Mouse (Mus musculus): ENCODE measurements around the gene C8g. TPM values are rescaled to one million over a fixed set of nuclear protein-coding genes. Genes with fewer than 3 reads are reported as not detected.

C8g gene
- total and polyA plus RNA-seq, 3 experiments: 2.3 to 5.1 TPM; not detected in 1

DNA sequence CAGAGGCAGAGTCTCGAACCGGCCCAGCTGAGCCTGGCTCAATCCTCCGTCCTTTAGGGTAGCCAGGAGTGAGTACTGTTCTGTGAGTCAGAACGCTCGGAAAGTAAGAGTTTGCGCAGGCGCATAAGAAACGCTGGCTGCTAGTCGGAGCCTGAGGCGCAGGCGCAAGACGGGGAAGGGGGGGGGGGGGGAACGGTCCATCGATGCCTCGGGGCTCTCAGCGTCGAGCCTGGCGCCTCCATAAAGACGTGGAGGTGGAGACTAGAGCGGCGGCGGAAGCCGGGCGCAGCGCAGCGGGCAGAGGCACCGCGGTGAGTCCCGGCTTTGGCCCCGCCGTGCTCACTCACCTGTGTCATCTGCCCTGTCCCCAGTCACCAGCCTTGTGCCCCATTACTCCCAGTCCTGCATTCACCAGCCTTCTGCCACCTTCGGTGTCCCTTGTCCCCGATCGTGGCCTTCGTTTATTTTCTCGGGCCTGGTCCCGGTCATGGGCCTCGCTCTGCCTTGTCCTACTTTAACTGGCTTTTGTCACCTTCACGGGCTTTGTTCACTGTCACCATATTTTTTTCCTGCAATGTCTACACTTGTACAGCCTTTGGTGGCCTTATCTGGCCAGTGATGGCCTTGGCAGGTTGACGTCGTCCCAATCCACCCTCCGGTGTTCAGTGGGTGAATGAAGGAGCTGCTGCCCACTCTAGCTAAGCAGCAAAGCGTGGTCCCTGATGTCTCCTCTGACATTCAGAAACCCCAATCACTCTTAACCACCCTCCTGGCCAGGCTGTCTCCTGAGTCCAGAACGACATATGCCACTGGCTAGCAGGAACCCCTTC, 728 bp downstream of the C8g start, which contains the start of gene Fbxw5 (continued):
- TF ChIP-seq ZKSCAN1 (IDR thresholded peaks at IDR 0.05; ENCODE audit: low read depth, low read length) (no peak), MYB (IDR thresholded peaks at IDR 0.05; ENCODE audit: low read depth, low read length) (no peak), MAX (IDR thresholded peaks at IDR 0.05; ENCODE audit: low read length) (no peak), MYC (IDR thresholded peaks at IDR 0.05; ENCODE audit: low read depth, low read length) (no peak; the same call in 1 of the 2 replicates)

DNA sequence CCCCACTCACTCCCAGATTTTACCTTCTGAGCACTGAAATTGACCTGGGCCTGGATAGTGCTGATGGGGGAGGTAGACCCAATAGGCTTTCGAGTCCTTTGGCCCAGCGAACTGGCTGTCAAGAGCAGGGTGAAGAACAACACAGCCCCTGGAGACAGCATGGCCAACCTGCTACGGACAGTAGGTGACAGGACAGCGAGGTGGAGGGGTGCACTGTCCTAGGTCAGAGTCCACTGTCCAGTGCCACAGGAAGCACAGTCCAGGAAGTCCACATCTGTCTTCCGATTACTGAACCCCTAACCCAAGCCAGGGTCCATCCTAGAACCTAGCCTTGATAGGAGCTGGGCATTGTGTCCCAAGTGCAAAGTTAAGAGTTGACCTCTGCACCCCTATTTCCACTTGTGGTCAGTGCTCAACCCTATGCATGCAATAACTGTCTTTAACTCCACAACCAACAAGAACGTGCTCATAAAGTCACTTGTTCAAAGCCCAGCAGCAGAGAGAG, 1.4 kb downstream of the C8g start:
- Histone ChIP-seq H3K9me3 (replicated peaks; ENCODE audit: insufficient read depth, low read length) (no peaks in the 10 kb centered on the region), H3K27me3 (ENCODE audit: control insufficient read depth in 1 of 2, insufficient read depth in 2 of 2, low read length in 2 of 2) (no peaks in the 10 kb centered on the region), H3K36me3 (ENCODE audit: control insufficient read depth in 1 of 2, insufficient read depth in 2 of 2, low read length in 2 of 2) (peaks cover 0 to 29% of the 10 kb centered on the region in 2 experiments; a peak in 2 of 4 replicates), H3K4me3 (ENCODE audit: control insufficient read depth in 1 of 2, insufficient read depth in 1 of 2, low read depth in 2 of 2, low read length in 2 of 2) (peak overlapping the region; percentile 63 to 70), H3K9ac (ENCODE audit: control insufficient read depth, low read depth, low read length, poor library complexity, severe bottlenecking) (peak overlapping the region; percentile 69), H3K27ac (ENCODE audit: control insufficient read depth, low read depth, low read length) (peak overlapping the region; percentile 56), H3K4me1 (ENCODE audit: control insufficient read depth in 1 of 2, insufficient read depth in 2 of 2, low read length in 2 of 2) (peaks cover 10 to 36% of the 10 kb centered on the region in 2 experiments), H3K79me2 (ENCODE audit: control insufficient read depth, insufficient read depth, low read length, poor library complexity) (peaks cover 9% of the 10 kb centered on the region)
- peak; percentile 33 for DNase-seq (ENCODE audit: low read depth, low spot score)
- TF ChIP-seq EP300 (IDR thresholded peaks at IDR 0.05; ENCODE audit: low read depth in 1 of 2, low read length in 2 of 2) (no peak), POLR2AphosphoS5 (IDR thresholded peaks at IDR 0.05; ENCODE audit: borderline replicate concordance, low read depth, low read length) (no peak), ZMIZ1 (IDR thresholded peaks at IDR 0.05; ENCODE audit: low read depth, low read length) (no peak), MAFK (IDR thresholded peaks at IDR 0.05; ENCODE audit: borderline replicate concordance, low read depth, low read length) (no peak), POLR2AphosphoS2 (IDR thresholded peaks at IDR 0.05; ENCODE audit: low read length) (0 out of 2 replicates have a peak, but pooled peaks have one; percentile 62), MYB (IDR thresholded peaks at IDR 0.05; ENCODE audit: low read depth, low read length) (no peak)

DNA sequence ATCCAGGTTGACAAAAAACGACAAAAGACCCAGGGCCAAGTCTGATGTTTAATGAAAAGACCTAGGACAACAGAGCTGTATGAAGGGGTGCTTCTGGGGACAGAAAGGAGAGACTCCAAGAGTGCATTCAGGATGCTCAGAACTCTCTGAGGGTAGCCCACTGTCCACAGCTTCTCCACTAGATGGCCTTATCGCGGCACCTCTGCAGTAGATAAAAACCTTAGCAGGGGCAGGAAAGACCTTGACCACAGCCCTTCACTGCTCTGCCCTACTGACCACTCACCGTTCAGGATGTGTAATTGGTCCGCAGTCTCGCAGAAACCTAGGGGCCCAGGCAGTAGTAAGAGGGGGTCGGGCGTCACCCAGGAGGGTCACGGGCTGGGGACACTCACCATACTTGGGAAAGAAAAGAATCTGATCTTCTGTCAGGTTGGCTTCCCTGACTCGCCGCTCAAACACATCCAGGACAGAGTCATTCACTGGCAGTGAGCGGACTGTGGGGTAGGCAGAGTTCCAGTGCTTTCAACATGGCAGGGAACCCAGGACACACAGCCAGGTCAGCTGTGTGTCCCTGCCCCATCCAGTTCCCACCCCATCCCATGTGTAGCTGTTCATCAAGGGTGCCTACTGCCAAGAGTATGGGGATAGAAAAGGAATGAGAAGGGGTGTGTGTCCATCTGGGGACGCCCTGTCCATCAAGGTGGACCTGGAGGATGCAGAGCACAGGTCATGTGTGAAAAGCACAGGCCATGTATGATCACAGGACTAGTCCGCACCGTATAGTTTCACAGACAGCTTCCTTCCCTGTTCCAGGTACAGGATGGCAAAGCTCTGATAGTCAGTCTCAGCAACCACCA, 2.7 kb downstream of the C8g start:
- Histone ChIP-seq H3K36me3 (ENCODE audit: control insufficient read depth in 1 of 2, insufficient read depth in 2 of 2, low read length in 2 of 2) (peaks cover 0 to 29% of the 10 kb centered on the region in 2 experiments; a peak in 2 of 4 replicates), H3K9ac (ENCODE audit: control insufficient read depth, low read depth, low read length, poor library complexity, severe bottlenecking) (peak overlapping the region; percentile 51), H3K27me3 (ENCODE audit: control insufficient read depth in 1 of 2, insufficient read depth in 2 of 2, low read length in 2 of 2) (no peaks in the 10 kb centered on the region), H3K4me1 (ENCODE audit: control insufficient read depth in 1 of 2, insufficient read depth in 2 of 2, low read length in 2 of 2) (peaks cover 10 to 36% of the 10 kb centered on the region in 2 experiments), H3K27ac (ENCODE audit: control insufficient read depth, low read depth, low read length) (peak overlapping the region; percentile 74), H3K4me3 (ENCODE audit: control insufficient read depth in 1 of 2, insufficient read depth in 1 of 2, low read depth in 2 of 2, low read length in 2 of 2) (no peak overlapping the region), H3K9me3 (replicated peaks; ENCODE audit: insufficient read depth, low read length) (no peaks in the 10 kb centered on the region), H3K79me2 (ENCODE audit: control insufficient read depth, insufficient read depth, low read length, poor library complexity) (peaks cover 9% of the 10 kb centered on the region)
- no peak for DNase-seq (ENCODE audit: low read depth, low spot score)
- TF ChIP-seq EP300 (IDR thresholded peaks at IDR 0.05; ENCODE audit: low read depth in 1 of 2, low read length in 2 of 2) (no peak), POLR2AphosphoS2 (IDR thresholded peaks at IDR 0.05; ENCODE audit: low read length) (no peak), USF1 (IDR thresholded peaks at IDR 0.05; ENCODE audit: low read depth, low read length) (no peak), HCFC1 (IDR thresholded peaks at IDR 0.05; ENCODE audit: low read depth, low read length) (no peak), NRF1 (IDR thresholded peaks at IDR 0.05; ENCODE audit: insufficient read depth, low read depth, low read length, poor library complexity, severe bottlenecking) (no peak), RAD21 (IDR thresholded peaks at IDR 0.05; ENCODE audit: low read depth, low read length) (peak; percentile 25), SMC3 (IDR thresholded peaks at IDR 0.05; ENCODE audit: low read depth, low read length) (0 out of 2 replicates have a peak, but pooled peaks have one; percentile 16), BHLHE40 (IDR thresholded peaks at IDR 0.05; ENCODE audit: borderline replicate concordance, low read depth, low read length) (no peak), SIN3A (IDR thresholded peaks at IDR 0.05; ENCODE audit: low read length) (no peak), TCF12 (IDR thresholded peaks at IDR 0.05; ENCODE audit: low read depth, low read length) (no peak), KAT2A (conservative IDR thresholded peaks at IDR 0.05; ENCODE audit: low read depth, low read length) (no peak), ELF1 (IDR thresholded peaks at IDR 0.05; ENCODE audit: low read depth, low read length) (no peak), ZKSCAN1 (IDR thresholded peaks at IDR 0.05; ENCODE audit: low read depth, low read length) (no peak), CTCF (IDR thresholded peaks at IDR 0.05 in 2 of 3, conservative IDR thresholded peaks at IDR 0.05 in 1 of 3; ENCODE audit: control insufficient read depth in 1 of 3, insufficient read depth in 1 of 3, low read depth in 2 of 3, low read length in 3 of 3, poor library complexity in 1 of 3, severe bottlenecking in 1 of 3) (peak in 2 of 3 experiments; percentile 38 to 39; a peak in 4 of 6 replicates), CHD1 (IDR thresholded peaks at IDR 0.05; ENCODE audit: low read depth, low read length) (no peak), NELFE (IDR thresholded peaks at IDR 0.05; ENCODE audit: low read depth, low read length) (no peak), UBTF (IDR thresholded peaks at IDR 0.05; ENCODE audit: borderline replicate concordance, insufficient read depth, low read depth, low read length) (no peak), GABPA (IDR thresholded peaks at IDR 0.05; ENCODE audit: low read depth, low read length) (no peak), MAX (IDR thresholded peaks at IDR 0.05; ENCODE audit: low read length) (no peak)

Data from MEL (cell line).